Mouse (Mus musculus): ENCODE measurements at regions not wholly inside any gene's neighbourhood (a gene's known extent, or its start where the extent isn't known, plus 50 kb on each side); places are given as distances from the start of the nearest gene placed in this dataset.
A peak's percentile ranks its signal among the peaks of the same experiment; 100 is the strongest.

DNA sequence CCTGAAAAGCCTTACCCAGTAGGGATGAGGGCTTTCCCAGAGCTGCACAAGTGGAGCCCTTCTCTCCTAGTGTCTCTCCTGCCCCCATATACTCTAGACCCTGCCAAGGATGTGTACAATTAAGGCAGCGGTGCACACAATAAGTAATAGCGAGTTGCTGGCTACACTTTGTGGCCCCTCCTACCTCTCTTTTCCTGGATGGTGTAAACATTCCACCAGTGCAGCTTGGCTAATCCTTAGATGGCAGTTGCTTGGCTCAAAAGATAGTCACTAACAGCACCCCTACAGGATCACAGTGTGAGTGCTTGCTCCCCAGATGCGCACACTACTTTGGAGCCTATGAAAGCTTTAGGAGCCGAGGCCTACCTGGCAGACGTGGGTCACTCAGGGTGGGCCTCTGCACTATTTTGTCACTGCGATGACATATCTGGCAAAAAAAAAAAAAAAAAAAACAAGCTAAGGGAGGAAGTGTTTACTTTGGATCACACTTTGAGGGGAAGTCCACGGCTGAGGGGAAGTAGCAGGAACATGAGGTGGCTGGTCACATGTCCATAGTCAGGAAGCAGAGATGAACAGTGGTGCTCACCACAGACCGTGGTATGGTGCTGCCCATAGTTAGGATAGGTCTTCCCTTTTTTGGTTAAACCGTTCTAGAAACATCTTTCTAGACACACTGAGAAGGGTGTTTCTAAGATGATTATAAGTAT, 57.6 kb upstream of the Ampd3 start:
- no peaks in the 10 kb centered on the region for H3K79me2 ChIP-seq (ENCODE audit: control insufficient read depth, insufficient read depth)
- H3K4me3 ChIP-seq (ENCODE audit: insufficient read depth, poor library complexity, severe bottlenecking): no peak overlapping the region
- H3K36me3 ChIP-seq (ENCODE audit: control insufficient read depth, insufficient read depth): no peaks in the 10 kb centered on the region
- no peak overlapping the region for H3ac ChIP-seq (ENCODE audit: control insufficient read depth, insufficient read length, low read depth)
- no peaks in the 10 kb centered on the region for H3K27me3 ChIP-seq (ENCODE audit: control insufficient read depth, insufficient read depth, insufficient read length)
- no peaks in the 10 kb centered on the region for H3K79me3 ChIP-seq (ENCODE audit: low read depth)
- TF ChIP-seq MYOG (IDR thresholded peaks at IDR 0.05; ENCODE audit: control insufficient read depth, extremely low read depth, insufficient read length): no peak
- peak; percentile 55 for TF ChIP-seq USF1 (IDR thresholded peaks at IDR 0.05; ENCODE audit: low read depth)

DNA sequence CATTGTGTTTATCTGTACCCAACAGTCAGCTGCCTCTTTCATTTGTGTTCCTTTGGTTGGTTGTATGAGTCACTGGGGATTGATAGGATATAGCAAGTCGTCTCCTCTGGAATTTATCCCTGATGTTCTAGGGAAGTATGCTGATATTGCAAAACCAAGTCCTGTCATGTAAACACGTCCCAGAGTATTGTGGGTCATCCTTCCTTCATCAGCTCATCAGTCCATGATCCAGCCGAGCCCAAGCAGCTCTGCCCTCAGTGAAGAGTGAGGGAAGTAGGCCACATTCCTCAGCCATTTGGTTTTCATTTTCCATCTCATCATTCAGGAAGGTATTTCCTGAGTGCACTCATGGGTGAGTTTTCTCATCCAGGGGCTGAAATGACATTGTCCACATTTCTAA, 54.3 kb upstream of the Ampd3 start:
- Histone ChIP-seq H3K36me3 (ENCODE audit: control insufficient read depth, insufficient read depth) (no peaks in the 10 kb centered on the region), H3K4me3 (ENCODE audit: insufficient read depth, poor library complexity, severe bottlenecking) (no peak overlapping the region), H3ac (ENCODE audit: control insufficient read depth, insufficient read length, low read depth) (no peak overlapping the region), H3K79me3 (ENCODE audit: low read depth) (no peaks in the 10 kb centered on the region), H3K27me3 (ENCODE audit: control insufficient read depth, insufficient read depth, insufficient read length) (no peaks in the 10 kb centered on the region), H3K79me2 (ENCODE audit: control insufficient read depth, insufficient read depth) (no peaks in the 10 kb centered on the region)
- TF ChIP-seq CEBPB (IDR thresholded peaks at IDR 0.05; ENCODE audit: low read depth) (peak; percentile 40), CTCF (IDR thresholded peaks at IDR 0.05; ENCODE audit: control insufficient read depth, insufficient read depth, insufficient read length) (no peak), FOSL1 (IDR thresholded peaks at IDR 0.05; ENCODE audit: insufficient read depth, low read length, poor library complexity, severe bottlenecking) (no peak)

DNA sequence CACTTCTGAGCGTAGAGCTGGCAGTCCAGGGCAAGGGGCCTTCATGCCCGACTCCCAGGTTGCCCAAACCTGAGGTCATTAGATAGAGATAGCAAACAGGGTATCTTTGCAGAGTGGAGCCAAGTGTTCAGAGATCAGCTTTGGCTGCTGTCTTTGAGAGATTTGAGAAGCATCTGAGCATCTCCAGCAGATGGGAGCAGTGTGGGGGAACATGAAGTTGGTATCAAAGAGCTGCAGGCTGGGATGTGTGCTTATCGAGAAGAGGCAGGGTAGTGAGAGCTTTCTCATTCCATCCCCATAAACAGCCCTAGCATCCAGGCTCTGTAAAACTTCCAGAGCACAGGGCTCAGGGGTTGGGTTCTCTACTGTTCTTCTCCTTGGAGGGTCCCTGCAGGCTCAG, 52.9 kb upstream of the Ampd3 start:
- H3K36me3 ChIP-seq (ENCODE audit: control insufficient read depth, insufficient read depth): no peaks in the 10 kb centered on the region
- no peaks in the 10 kb centered on the region for H3K79me3 ChIP-seq (ENCODE audit: low read depth)
- no peaks in the 10 kb centered on the region for H3K27me3 ChIP-seq (ENCODE audit: control insufficient read depth, insufficient read depth, insufficient read length)
- TF ChIP-seq MYOG (IDR thresholded peaks at IDR 0.05; ENCODE audit: control insufficient read depth, extremely low read depth, insufficient read length) (no peak), MAX (IDR thresholded peaks at IDR 0.05) (no peak)
- no peak overlapping the region for H3ac ChIP-seq (ENCODE audit: control insufficient read depth, insufficient read length, low read depth)
- H3K4me3 ChIP-seq (ENCODE audit: insufficient read depth, poor library complexity, severe bottlenecking): no peak overlapping the region
- no peaks in the 10 kb centered on the region for H3K79me2 ChIP-seq (ENCODE audit: control insufficient read depth, insufficient read depth)

DNA sequence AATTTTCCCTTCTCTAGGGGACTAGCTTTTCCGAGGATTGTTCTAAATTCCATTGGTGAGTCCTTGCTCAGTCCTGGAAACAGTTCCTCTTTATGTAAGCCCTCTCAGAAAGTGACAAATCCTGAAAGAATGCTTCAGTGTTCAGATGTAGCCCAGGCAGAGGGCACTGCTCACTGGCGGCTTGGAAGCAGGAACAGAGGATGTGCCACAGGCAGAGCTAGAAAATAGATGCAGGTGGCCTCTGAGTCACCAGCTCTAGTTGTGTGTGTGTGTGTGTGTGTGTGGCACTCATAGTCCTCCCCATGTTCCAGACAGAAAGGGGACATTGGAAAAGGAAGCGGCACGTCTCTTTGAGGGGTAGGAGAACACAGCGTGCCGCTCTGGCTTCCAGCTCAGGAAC, 52.5 kb upstream of the Ampd3 start:
- H3K4me3 ChIP-seq (ENCODE audit: insufficient read depth, poor library complexity, severe bottlenecking): no peak overlapping the region
- H3ac ChIP-seq (ENCODE audit: control insufficient read depth, insufficient read length, low read depth): no peak overlapping the region
- TF ChIP-seq MYOD1 (IDR thresholded peaks at IDR 0.05; ENCODE audit: control insufficient read depth, insufficient read length, low read depth) (peak; percentile 26), MYOG (IDR thresholded peaks at IDR 0.05; ENCODE audit: control insufficient read depth, extremely low read depth, insufficient read length) (no peak)
- H3K36me3 ChIP-seq (ENCODE audit: control insufficient read depth, insufficient read depth): no peaks in the 10 kb centered on the region
- H3K79me2 ChIP-seq (ENCODE audit: control insufficient read depth, insufficient read depth): no peaks in the 10 kb centered on the region
- no peaks in the 10 kb centered on the region for H3K27me3 ChIP-seq (ENCODE audit: control insufficient read depth, insufficient read depth, insufficient read length)
- no peaks in the 10 kb centered on the region for H3K79me3 ChIP-seq (ENCODE audit: low read depth)

DNA sequence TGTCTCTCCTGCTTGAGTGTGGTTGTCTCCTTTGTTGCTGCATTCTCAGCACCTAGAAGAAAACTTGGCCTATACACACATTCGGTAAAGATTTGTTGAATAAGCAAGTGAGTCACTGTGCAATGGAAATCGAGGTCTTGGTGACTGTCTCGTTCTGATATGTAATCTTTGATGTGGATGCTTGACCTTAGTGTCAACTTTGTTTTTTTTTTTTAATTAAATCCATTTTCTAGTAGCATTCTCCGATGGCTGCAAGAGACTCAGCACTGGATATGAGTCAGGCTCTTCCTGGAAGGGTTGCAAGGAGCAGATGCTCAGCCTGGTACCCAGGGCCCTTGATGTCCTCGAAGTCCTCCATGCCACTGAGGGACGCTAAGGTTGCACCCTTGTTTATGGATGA, 50.9 kb upstream of the Ampd3 start:
- TF ChIP-seq CEBPB (IDR thresholded peaks at IDR 0.05; ENCODE audit: low read depth) (no peak), CTCF (IDR thresholded peaks at IDR 0.05; ENCODE audit: control insufficient read depth, insufficient read depth, insufficient read length) (no peak), MYOG (IDR thresholded peaks at IDR 0.05; ENCODE audit: control insufficient read depth, extremely low read depth, insufficient read length) (no peak), MYOD1 (IDR thresholded peaks at IDR 0.05; ENCODE audit: control insufficient read depth, insufficient read length, low read depth) (no peak)
- H3K79me2 ChIP-seq (ENCODE audit: control insufficient read depth, insufficient read depth): no peaks in the 10 kb centered on the region

More for the DNA sequence above, 50.9 kb upstream of the Ampd3 start:
- no peaks in the 10 kb centered on the region for H3K36me3 ChIP-seq (ENCODE audit: control insufficient read depth, insufficient read depth)
- H3K4me3 ChIP-seq (ENCODE audit: insufficient read depth, poor library complexity, severe bottlenecking): no peak overlapping the region
- no peak overlapping the region for H3ac ChIP-seq (ENCODE audit: control insufficient read depth, insufficient read length, low read depth)
- H3K27me3 ChIP-seq (ENCODE audit: control insufficient read depth, insufficient read depth, insufficient read length): no peaks in the 10 kb centered on the region
- H3K79me3 ChIP-seq (ENCODE audit: low read depth): no peaks in the 10 kb centered on the region
